Mouse (Mus musculus): Measurements from ENCODE around the gene Zer1. TPM values are rescaled to one million over a fixed set of nuclear protein-coding genes. Genes with fewer than 3 reads are reported as not detected.

Gene Zer1
- polyA plus RNA-seq (2015; fragmentation: Illumina TruSeq; extraction: RNeasy Lipid Tissue Mini Kit (QIAGEN cat#74804); ENCODE audit: low read depth, low replicate concordance): 100 TPM

GRCm38 (mm10) chr2:30124472-30125274, at the start of gene Zer1:
Zer1 (minus strand) TSS chr2:30124585.

GRCm38 (mm10) chr2:30171371-30171996, 47.1 kb upstream of the Zer1 start, which contains the start of gene Endog:
Endog (plus strand) TSS chr2:30171493.

GRCm38 (mm10) chr2:30133613-30134377, 9.4 kb upstream of the Zer1 start, which contains the start of gene Tbc1d13:
Tbc1d13 (plus strand) TSS chr2:30133746.

GRCm38 (mm10) chr2:30093471-30094207, 30.7 kb downstream of the Zer1 start, which contains the start of gene Zdhhc12:
Zdhhc12 (minus strand) TSS chr2:30093648.

GRCm38 (mm10) chr2:30077502-30078348, 46.7 kb downstream of the Zer1 start, which contains the start of gene Pkn3:
Pkn3 (plus strand) TSS chr2:30077684.

GRCm38 (mm10) chr2:30057223-30057904, 67.0 kb downstream of the Zer1 start, which contains the start of gene Set:
Set (plus strand) TSS chr2:30057378.

GRCm38 (mm10) chr2:30048699-30049388, 75.5 kb downstream of the Zer1 start, which contains the start of gene Wdr34:
Wdr34 (minus strand) TSS chr2:30048881.

Other genes starting within 250 kb of the Zer1 start
- gene Odf2, start 235.4 kb downstream of the Zer1 start, polyA plus RNA-seq (2015; fragmentation: Illumina TruSeq; extraction: RNeasy Lipid Tissue Mini Kit (QIAGEN cat#74804); ENCODE audit: low read depth, low replicate concordance): 74.7 TPM
- 46.6 TPM for gene Gle1, start 189.2 kb downstream of the Zer1 start, polyA plus RNA-seq (2015; fragmentation: Illumina TruSeq; extraction: RNeasy Lipid Tissue Mini Kit (QIAGEN cat#74804); ENCODE audit: low read depth, low replicate concordance)
- 440 TPM for gene Sptan1, start 159.0 kb downstream of the Zer1 start, polyA plus RNA-seq (2015; fragmentation: Illumina TruSeq; extraction: RNeasy Lipid Tissue Mini Kit (QIAGEN cat#74804); ENCODE audit: low read depth, low replicate concordance)
- 38.2 TPM for gene Wdr34, start 75.7 kb downstream of the Zer1 start, polyA plus RNA-seq (2015; fragmentation: Illumina TruSeq; extraction: RNeasy Lipid Tissue Mini Kit (QIAGEN cat#74804); ENCODE audit: low read depth, low replicate concordance)
- 242 TPM for gene Set, start 67.2 kb downstream of the Zer1 start, polyA plus RNA-seq (2015; fragmentation: Illumina TruSeq; extraction: RNeasy Lipid Tissue Mini Kit (QIAGEN cat#74804); ENCODE audit: low read depth, low replicate concordance)
- gene Pkn3, start 46.9 kb downstream of the Zer1 start, polyA plus RNA-seq (2015; fragmentation: Illumina TruSeq; extraction: RNeasy Lipid Tissue Mini Kit (QIAGEN cat#74804); ENCODE audit: low read depth, low replicate concordance): 1.4 TPM
- 7.5 TPM for gene Zdhhc12, start 30.9 kb downstream of the Zer1 start, polyA plus RNA-seq (2015; fragmentation: Illumina TruSeq; extraction: RNeasy Lipid Tissue Mini Kit (QIAGEN cat#74804); ENCODE audit: low read depth, low replicate concordance)
- 34.8 TPM for gene Tbc1d13, start 9.2 kb upstream of the Zer1 start, polyA plus RNA-seq (2015; fragmentation: Illumina TruSeq; extraction: RNeasy Lipid Tissue Mini Kit (QIAGEN cat#74804); ENCODE audit: low read depth, low replicate concordance)
- gene Endog, start 46.9 kb upstream of the Zer1 start, polyA plus RNA-seq (2015; fragmentation: Illumina TruSeq; extraction: RNeasy Lipid Tissue Mini Kit (QIAGEN cat#74804); ENCODE audit: low read depth, low replicate concordance): 23.6 TPM
- gene Spout1, start 53.9 kb upstream of the Zer1 start, polyA plus RNA-seq (2015; fragmentation: Illumina TruSeq; extraction: RNeasy Lipid Tissue Mini Kit (QIAGEN cat#74804); ENCODE audit: low read depth, low replicate concordance): 42.4 TPM
- 15.7 TPM for gene Kyat1, start 81.3 kb upstream of the Zer1 start, polyA plus RNA-seq (2015; fragmentation: Illumina TruSeq; extraction: RNeasy Lipid Tissue Mini Kit (QIAGEN cat#74804); ENCODE audit: low read depth, low replicate concordance)
- 21.0 TPM for gene Lrrc8a, start 113.1 kb upstream of the Zer1 start, polyA plus RNA-seq (2015; fragmentation: Illumina TruSeq; extraction: RNeasy Lipid Tissue Mini Kit (QIAGEN cat#74804); ENCODE audit: low read depth, low replicate concordance)
- gene Gm28035, start 116.0 kb upstream of the Zer1 start, polyA plus RNA-seq (2015; fragmentation: Illumina TruSeq; extraction: RNeasy Lipid Tissue Mini Kit (QIAGEN cat#74804); ENCODE audit: low read depth, low replicate concordance): 4.9 TPM
- 26.0 TPM for gene Phyhd1, start 141.6 kb upstream of the Zer1 start, polyA plus RNA-seq (2015; fragmentation: Illumina TruSeq; extraction: RNeasy Lipid Tissue Mini Kit (QIAGEN cat#74804); ENCODE audit: low read depth, low replicate concordance)
- gene Gm28038, start 156.5 kb upstream of the Zer1 start, polyA plus RNA-seq (2015; fragmentation: Illumina TruSeq; extraction: RNeasy Lipid Tissue Mini Kit (QIAGEN cat#74804); ENCODE audit: low read depth, low replicate concordance): not detected
- gene Dolk, start 161.7 kb upstream of the Zer1 start, polyA plus RNA-seq (2015; fragmentation: Illumina TruSeq; extraction: RNeasy Lipid Tissue Mini Kit (QIAGEN cat#74804); ENCODE audit: low read depth, low replicate concordance): 21.6 TPM
- 8.6 TPM for gene Nup188, start 161.8 kb upstream of the Zer1 start, polyA plus RNA-seq (2015; fragmentation: Illumina TruSeq; extraction: RNeasy Lipid Tissue Mini Kit (QIAGEN cat#74804); ENCODE audit: low read depth, low replicate concordance)
- gene Sh3glb2, start 234.8 kb upstream of the Zer1 start, polyA plus RNA-seq (2015; fragmentation: Illumina TruSeq; extraction: RNeasy Lipid Tissue Mini Kit (QIAGEN cat#74804); ENCODE audit: low read depth, low replicate concordance): 272 TPM
- 62.1 TPM for gene Miga2, start 239.6 kb upstream of the Zer1 start, polyA plus RNA-seq (2015; fragmentation: Illumina TruSeq; extraction: RNeasy Lipid Tissue Mini Kit (QIAGEN cat#74804); ENCODE audit: low read depth, low replicate concordance)

Data from brain, adult 10 weeks (tissue).